Mouse (Mus musculus) ovary, postnatal 10 days (tissue): Measurements from ENCODE around the gene Bst2.

Experiments used
- DNase-seq: peaks from one replicate; pipeline ENCODE4 v3.0.0; 2022; ENCODE audit warnings: low spot score

Bst2 gene

GRCm38 (mm10) chr8:71485142-71486135 lies 51.8 kb downstream of the Bst2 start, which contains the start of gene Ano8:
Ano8 (minus strand) TSS chr8:71485963.
- DNase-seq: peak; percentile 66

GRCm38 (mm10) chr8:71484736-71485135 lies 52.5 kb downstream of the Bst2 start:
- DNase-seq: no peak
